Mouse (Mus musculus): ENCODE measurements around the gene Gm10436. TPM values are rescaled to one million over a fixed set of nuclear protein-coding genes. Genes with fewer than 3 reads are reported as not detected.
"Not testable (repeated sequence)": the region's sequence is repeated elsewhere in the genome, so short reads cannot be mapped to it uniquely, and the experiment has no call there.

Gene Gm10436
- not detected for total RNA-seq (2021)
- long read RNA-seq, experiment 1: 0 reads
- long read RNA-seq, experiment 2: 0 reads

DNA sequence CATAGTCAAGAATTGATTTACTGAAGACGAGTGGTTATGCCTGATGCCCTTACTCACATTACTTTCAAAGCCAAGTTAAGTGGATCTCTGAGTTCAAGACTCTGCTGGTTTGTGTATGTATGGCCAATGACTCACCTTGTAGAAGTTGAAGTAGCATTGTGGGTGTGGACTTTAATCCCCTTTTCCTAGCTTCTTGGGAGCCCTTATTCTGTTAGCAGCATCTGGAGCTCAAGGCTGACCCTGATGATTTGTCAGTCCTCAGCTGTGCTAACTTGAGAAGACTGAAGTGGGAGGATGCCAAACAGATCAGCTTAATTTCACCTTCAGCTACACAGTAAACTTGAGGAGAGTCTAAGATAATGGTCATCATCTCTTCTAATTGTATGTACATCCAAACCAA lies at the start of gene Gm10436:
TSS of gene Gm10436 (minus strand) at position 101 of the 400 bp plus-strand sequence.
- DNase-seq; intact Hi-C loops (cut with DNase I): not testable (repeated sequence)

DNA sequence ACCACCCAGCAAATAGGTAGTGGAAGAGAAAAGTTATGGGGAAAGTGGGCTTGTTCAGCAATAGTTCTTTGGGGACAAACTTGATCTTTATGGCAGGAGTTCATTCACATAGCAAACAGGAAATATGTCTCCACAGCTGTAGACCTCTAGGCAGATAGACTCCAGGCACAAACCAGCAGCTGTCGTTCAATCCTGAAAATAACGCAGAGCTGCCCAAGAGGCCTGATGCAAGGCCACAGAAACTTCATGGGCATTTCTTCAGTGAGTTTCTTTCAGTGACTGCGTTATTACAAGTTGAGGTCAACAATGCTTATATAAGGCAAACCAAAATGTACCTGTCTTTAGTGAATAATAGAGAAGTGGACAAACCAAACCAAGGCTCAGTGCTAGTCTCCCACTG lies 37.5 kb upstream of the Gm10436 start:
- intact Hi-C loops (cut with DNase I): no loop called here
- DNase-seq: no peak

GRCm38 (mm10) chr12:88218059-88218458 lies 36.2 kb upstream of the Gm10436 start:
- intact Hi-C loops (cut with DNase I): not testable (repeated sequence)

DNA sequence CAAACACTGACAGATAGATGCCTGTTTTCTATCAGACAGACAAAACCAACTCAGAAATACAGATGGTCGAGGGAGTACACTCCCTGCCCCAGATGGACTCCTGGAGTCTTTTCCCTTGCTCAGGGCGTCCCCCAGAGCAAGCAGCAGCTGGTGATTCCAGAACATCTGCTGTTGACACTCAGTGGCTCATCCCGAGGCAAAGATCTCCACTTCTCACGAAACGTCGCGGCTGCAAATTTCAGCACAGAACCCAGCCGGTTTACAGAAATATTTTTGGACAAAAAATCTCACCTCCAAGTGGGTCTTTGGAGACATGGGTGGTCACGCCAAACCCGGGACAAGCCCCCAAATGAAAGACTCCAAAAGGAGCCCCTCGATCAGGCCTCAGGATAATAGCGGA lies 32.7 kb upstream of the Gm10436 start:
- no peak for DNase-seq
- intact Hi-C loops (cut with DNase I): no loop called here

More at GRCm38 (mm10) chr12:88218059-88218458, 36.2 kb upstream of the Gm10436 start:
- not testable (repeated sequence) for DNase-seq

GRCm38 (mm10) chr12:88211458-88211857 lies 29.6 kb upstream of the Gm10436 start:
- DNase-seq; intact Hi-C loops (cut with DNase I): not testable (repeated sequence)

DNA sequence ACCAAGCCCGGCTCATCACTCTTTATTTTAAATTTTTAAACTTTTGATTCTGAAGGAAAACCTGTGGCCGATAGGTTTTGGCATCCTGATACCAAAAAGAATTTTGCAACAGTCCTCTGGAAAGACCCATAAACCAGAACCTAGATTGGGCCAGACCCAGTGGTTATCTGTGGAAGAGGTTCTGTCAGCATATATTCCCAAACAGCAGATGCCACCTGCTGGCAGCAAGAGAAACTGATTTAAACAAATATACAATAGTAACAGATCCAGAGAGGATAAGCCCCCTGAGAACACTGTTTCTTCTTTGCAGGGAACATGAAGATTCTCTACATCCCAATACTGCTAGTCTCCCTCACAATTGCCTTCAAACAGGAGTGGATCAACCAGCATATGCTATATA lies 20.9 kb upstream of the Gm10436 start:
- DNase-seq: no peak
- intact Hi-C loops (cut with DNase I): no loop called here

Other genes with a start within 250 kb of the Gm10436 start
- not detected for gene Gm2042, start 228.0 kb downstream of the Gm10436 start, total RNA-seq (2021)
- gene Gm2075, start 170.3 kb downstream of the Gm10436 start, total RNA-seq (2021): not detected
- gene Gm6803, start 163.3 kb downstream of the Gm10436 start, total RNA-seq (2021): not detected
- gene Gm2056, start 155.1 kb downstream of the Gm10436 start, total RNA-seq (2021): not detected
- gene Gm16368, start 98.4 kb downstream of the Gm10436 start, total RNA-seq (2021): not detected
- not detected for gene Gm8332, start 68.0 kb upstream of the Gm10436 start, total RNA-seq (2021)
- gene Gm5662, start 92.4 kb upstream of the Gm10436 start, total RNA-seq (2021): not detected
- not detected for gene Gm5039, start 141.9 kb upstream of the Gm10436 start, total RNA-seq (2021)
- 10 to 100 TPM; 24.6 to 25.4 TPM for gene Adck1, start 178.4 kb upstream of the Gm10436 start, total RNA-seq (2021)

Measured in heart, postnatal 14 days (tissue).